Mouse (Mus musculus) embryonic facial prominence, embryonic 14.5 days (tissue): Measurements from ENCODE around the gene Adam15. TPM values are rescaled to one million over a fixed set of nuclear protein-coding genes. Genes with fewer than 3 reads are reported as not detected.

Experiments
- ATAC-seq: fragments of 200-750 bp; cut with Nextera tagmentation; 2 replicates; pipeline ENCODE4 v1.8.0; 2017; ENCODE audit warnings: low read depth, moderate number of reproducible peaks, moderate TSS enrichment
- DNase-seq: peaks from one replicate; pipeline ENCODE4 v3.0.0-alpha.2; 2015; ENCODE audit warnings: low spot score
- H3K27ac ChIP-seq: fragments of 300-500 bp; sonication (generic); replicated peaks from 2 replicates; pipeline ENCODE4 v1.5.1; 2014; ENCODE audit warnings: low read depth, mild to moderate bottlenecking, low read length, moderate library complexity
- H3K27me3 ChIP-seq: fragments of 300-500 bp; sonication (generic); replicated peaks from 2 replicates; pipeline ENCODE4 v1.6.1; 2014; ENCODE audit warnings: low read length; ENCODE audit not compliant: control insufficient read depth, insufficient read depth
- H3K36me3 ChIP-seq: fragments of 300-500 bp; sonication (generic); 2 replicates; pipeline ENCODE4 v1.6.1; 2014; ENCODE audit warnings: low read length, mixed read lengths; ENCODE audit not compliant: control insufficient read depth, insufficient read depth
- H3K4me1 ChIP-seq: fragments of 300-500 bp; sonication (generic); 2 replicates; pipeline ENCODE4 v1.6.1; 2014; ENCODE audit warnings: antibody characterized with exemption, low read length; ENCODE audit not compliant: control insufficient read depth, insufficient read depth
- H3K4me2 ChIP-seq: fragments of 300-500 bp; sonication (generic); 2 replicates; pipeline ENCODE4 v1.6.1; 2014; ENCODE audit warnings: low read depth, mild to moderate bottlenecking, low read length, moderate library complexity, mixed read lengths
- H3K4me3 ChIP-seq: fragments of 300-500 bp; sonication (generic); 2 replicates; pipeline ENCODE4 v1.5.1; 2014; ENCODE audit warnings: low read depth, mild to moderate bottlenecking, low read length
- H3K9ac ChIP-seq: fragments of 300-500 bp; sonication (generic); 2 replicates; pipeline ENCODE4 v1.6.1; 2014; ENCODE audit warnings: low read depth, mild to moderate bottlenecking, low read length, moderate library complexity, mixed read lengths
- H3K9me3 ChIP-seq: fragments of 300-500 bp; sonication (generic); 2 replicates; pipeline ENCODE4 v1.6.1; 2016; ENCODE audit warnings: low read length; ENCODE audit not compliant: control insufficient read depth
- WGBS: fragments of 180-500 bp; shearing (Covaris S2); extraction: QIAGEN DNeasy Blood & Tissue Kit; methylation state at CpG from one replicate; pipeline ENCODE4 v1.1.7; 2014; 5-methylcytosine and 5-hydroxymethylcytosine counted together
- polyA plus RNA-seq: library from polyadenylated mRNA; unstranded; fragments of >200 nt; fragmentation: Nextera tagmentation; extraction: Ambion mirVana; gene quantifications from 2 replicates; pipeline ENCODE4 v1.2.1, GENCODE M21; 2014

Gene Adam15
- polyA plus RNA-seq, 1 experiment from 2014 or later: 51.7 TPM

GRCm38 (mm10) chr3:89361675-89362074 lies 11.9 kb upstream of the Adam15 start, which contains the start of gene Dcst2:
Dcst2 (plus strand) TSS chr3:89361975.
- Histone ChIP-seq H3K27ac (no peak within 1 kb of the TSS), H3K9me3 (no peaks in the 10 kb centered on the region), H3K4me3 (no peak within 1 kb of the TSS), H3K36me3 (no peaks in the 10 kb centered on the region), H3K9ac (no peak within 1 kb of the TSS), H3K4me1 (no peaks in the 10 kb centered on the region), H3K27me3 (no peaks in the 10 kb centered on the region), H3K4me2 (no peak within 1 kb of the TSS)
- DNase-seq (no peak), ATAC-seq (no peak)
- WGBS: 81% methylated on average over 6 of the region's 7 CpGs

- no peaks in the 10 kb centered on the region for H3K36me3 ChIP-seq
- ATAC-seq (no peak), DNase-seq (no peak)
- H3K4me1 ChIP-seq: no peaks in the 10 kb centered on the region
- no peak overlapping the region for H3K27ac ChIP-seq
- H3K9me3 ChIP-seq: no peaks in the 10 kb centered on the region
- WGBS: 74% methylated on average over 3 of the region's 3 CpGs
- H3K27me3 ChIP-seq: no peaks in the 10 kb centered on the region
- H3K4me3 ChIP-seq: no peak overlapping the region
- H3K4me2 ChIP-seq: no peak overlapping the region
- no peak overlapping the region for H3K9ac ChIP-seq
Observed at GRCm38 (mm10) chr3:89360237-89360636, 10.4 kb upstream of the Adam15 start.

GRCm38 (mm10) chr3:89359630-89360029 lies 9.8 kb upstream of the Adam15 start:
- Histone ChIP-seq H3K9me3 (no peaks in the 10 kb centered on the region), H3K9ac (no peak overlapping the region), H3K4me2 (no peak overlapping the region), H3K4me3 (no peak overlapping the region), H3K36me3 (no peaks in the 10 kb centered on the region), H3K27me3 (no peaks in the 10 kb centered on the region), H3K4me1 (no peaks in the 10 kb centered on the region), H3K27ac (no peak overlapping the region)
- DNase-seq (no peak), ATAC-seq (no peak)
- 69% methylated on average over 6 of the region's 6 CpGs for WGBS

GRCm38 (mm10) chr3:89356029-89356428 lies 6.2 kb upstream of the Adam15 start:
- H3K4me1 ChIP-seq: no peaks in the 10 kb centered on the region
- no peaks in the 10 kb centered on the region for H3K27me3 ChIP-seq
- no peaks in the 10 kb centered on the region for H3K36me3 ChIP-seq
- no peak overlapping the region for H3K4me3 ChIP-seq
- ATAC-seq (no peak), DNase-seq (no peak)
- H3K9ac ChIP-seq: no peak overlapping the region
- WGBS: 54% methylated on average over 8 of the region's 9 CpGs
- no peaks in the 10 kb centered on the region for H3K9me3 ChIP-seq
- no peak overlapping the region for H3K4me2 ChIP-seq
- H3K27ac ChIP-seq: no peak overlapping the region

GRCm38 (mm10) chr3:89355512-89355902 lies 5.7 kb upstream of the Adam15 start:
- no peak overlapping the region for H3K4me2 ChIP-seq
- H3K9me3 ChIP-seq: no peaks in the 10 kb centered on the region
- peaks cover 1% of the 10 kb centered on the region; the same call in 1 of the 2 replicates for H3K4me1 ChIP-seq
- no peak for ATAC-seq
- H3K4me3 ChIP-seq: no peak overlapping the region
- H3K36me3 ChIP-seq: no peaks in the 10 kb centered on the region
- H3K27ac ChIP-seq: no peak overlapping the region
- WGBS: 83% methylated on average over 6 of the region's 6 CpGs
- DNase-seq: no peak
- no peak overlapping the region for H3K9ac ChIP-seq
- H3K27me3 ChIP-seq: no peaks in the 10 kb centered on the region

GRCm38 (mm10) chr3:89354816-89355511 lies 5.2 kb upstream of the Adam15 start:
- WGBS: 15% methylated on average over 5 of the region's 5 CpGs
- H3K4me3 ChIP-seq: no peak overlapping the region
- ATAC-seq: peak; percentile 19; the same call in 1 of the 2 replicates

GRCm38 (mm10) chr3:89351271-89351670 lies 1.5 kb upstream of the Adam15 start:
- 54% methylated on average over 5 of the region's 5 CpGs for WGBS
- Histone ChIP-seq H3K27ac (no peak overlapping the region), H3K4me3 (no peak overlapping the region), H3K36me3 (peaks cover 12% of the 10 kb centered on the region; the same call in 1 of the 2 replicates), H3K4me2 (no peak overlapping the region), H3K9ac (no peak overlapping the region), H3K27me3 (no peaks in the 10 kb centered on the region), H3K4me1 (peaks cover 11% of the 10 kb centered on the region), H3K9me3 (no peaks in the 10 kb centered on the region)
- DNase-seq: no peak
- ATAC-seq: no peak

More at GRCm38 (mm10) chr3:89354816-89355511, 5.2 kb upstream of the Adam15 start:
- Histone ChIP-seq H3K27ac (no peak overlapping the region), H3K36me3 (no peaks in the 10 kb centered on the region), H3K9me3 (no peaks in the 10 kb centered on the region), H3K4me2 (no peak overlapping the region), H3K4me1 (peaks cover 5% of the 10 kb centered on the region; the same call in 1 of the 2 replicates), H3K27me3 (no peaks in the 10 kb centered on the region), H3K9ac (no peak overlapping the region)
- peak; percentile 86 for DNase-seq

GRCm38 (mm10) chr3:89348911-89349868 lies 606 bp downstream of the Adam15 start:
- ATAC-seq (peak; percentile 60), DNase-seq (peak; percentile 63)
- Histone ChIP-seq H3K9me3 (no peaks in the 10 kb centered on the region), H3K4me1 (peaks cover 11% of the 10 kb centered on the region), H3K27ac (peak overlapping the region; percentile 61), H3K27me3 (no peaks in the 10 kb centered on the region), H3K4me3 (peak overlapping the region; percentile 73), H3K36me3 (peaks cover 20% of the 10 kb centered on the region), H3K9ac (peak overlapping the region; percentile 71), H3K4me2 (peak overlapping the region; percentile 98)
- WGBS: 1% methylated on average over 37 of the region's 38 CpGs
